10 mouse cellular contexts compared by ENCODE assay signal in genomic region chr4:119903328-119903727, GRCm38 (mm10).
A peak's percentile ranks its signal among the peaks of the same experiment; 100 is the strongest.
DNase-seq lines count a peak whose midpoint lies in the region; ATAC-seq lines count a peak whose summit lies in the region.
"Had no signal": no experiment of that assay in that cellular context is flagged by ENCODE, and none has a peak within 500 bp of the region (broad histone marks: within the 10 kb centered on the region; RNA-seq: fewer than 3 reads in every experiment).

No protein-coding gene starts in this region.

- H3K27ac ChIP-seq in neural tube, embryonic 13.5 days (replicated peaks), result no peak overlapping the region
- H3K27ac ChIP-seq in intestine, embryonic 16.5 days (ENCODE audit: low read length), result no peak overlapping the region
- H3K27ac ChIP-seq in kidney, embryonic 16.5 days (ENCODE audit: low read length), result no peak overlapping the region

- no peak overlapping the region for H3K9ac ChIP-seq in neural tube, embryonic 13.5 days
- H3K9ac ChIP-seq in intestine, embryonic 16.5 days (ENCODE audit: low read depth, low read length), result no peak overlapping the region
- H3K9ac ChIP-seq in kidney, embryonic 16.5 days (replicated peaks; ENCODE audit: low read length), result no peak overlapping the region

- peak; percentile 47 for DNase-seq in gastrocnemius, postnatal 10 days
- no peak for DNase-seq in gastrocnemius, adult 8-10 months (ENCODE audit: low spot score in 2 of 2)
- DNase-seq in neural tube, embryonic 10.5 days (ENCODE audit: extremely low spot score, low spot score), result no peak
- peak; percentile 72 for DNase-seq in retina, postnatal 1 day
- DNase-seq in thymus, postnatal 10 days (ENCODE audit: low spot score in 2 of 2), result no peak

- ATAC-seq in neural tube, embryonic 13.5 days (ENCODE audit: low read depth), result 0 out of 2 replicates have a peak, but pooled peaks have one; percentile 51
- peak; percentile 55 for ATAC-seq in intestine, embryonic 16.5 days
- ATAC-seq in kidney, embryonic 16.5 days (ENCODE audit: low FRiP score, low TSS enrichment), result no peak

- no peaks in the 10 kb centered on the region for H3K9me3 ChIP-seq in neural tube, embryonic 13.5 days
- H3K9me3 ChIP-seq in intestine, embryonic 16.5 days (ENCODE audit: control insufficient read depth, low read length), result no peaks in the 10 kb centered on the region
- H3K9me3 ChIP-seq in kidney, embryonic 16.5 days (ENCODE audit: low read length), result no peaks in the 10 kb centered on the region

- H3K4me2 ChIP-seq in neural tube, embryonic 13.5 days, result no peak overlapping the region
- no peak overlapping the region for H3K4me2 ChIP-seq in intestine, embryonic 16.5 days (ENCODE audit: low read depth, low read length)
- H3K4me2 ChIP-seq in kidney, embryonic 16.5 days (replicated peaks; ENCODE audit: low read depth, low read length), result no peak overlapping the region
- H3K4me2 ChIP-seq: liver, embryonic 11.5 days had no signal

- peaks cover 20% of the 10 kb centered on the region for H3K4me1 ChIP-seq in neural tube, embryonic 13.5 days (replicated peaks)
- H3K4me1 ChIP-seq in intestine, embryonic 16.5 days (ENCODE audit: control insufficient read depth, insufficient read depth, low read length), result no peaks in the 10 kb centered on the region
- no peaks in the 10 kb centered on the region for H3K4me1 ChIP-seq in kidney, embryonic 16.5 days (ENCODE audit: insufficient read depth, low read length)

- no peaks in the 10 kb centered on the region for H3K27me3 ChIP-seq in neural tube, embryonic 13.5 days
- H3K27me3 ChIP-seq in intestine, embryonic 16.5 days (replicated peaks; ENCODE audit: control insufficient read depth, insufficient read depth, low read length), result no peaks in the 10 kb centered on the region
- H3K27me3 ChIP-seq in kidney, embryonic 16.5 days (ENCODE audit: insufficient read depth, low read length), result no peaks in the 10 kb centered on the region; the same call in 1 of the 2 replicates

- H3K36me3 ChIP-seq in neural tube, embryonic 13.5 days, result no peaks in the 10 kb centered on the region
- no peaks in the 10 kb centered on the region for H3K36me3 ChIP-seq in intestine, embryonic 16.5 days (ENCODE audit: control insufficient read depth, insufficient read depth, low read length)
- no peaks in the 10 kb centered on the region for H3K36me3 ChIP-seq in kidney, embryonic 16.5 days (ENCODE audit: insufficient read depth, low read length)

- H3K4me3 ChIP-seq in neural tube, embryonic 13.5 days, result no peak overlapping the region
- H3K4me3 ChIP-seq in intestine, embryonic 16.5 days (ENCODE audit: low read length), result no peak overlapping the region
- H3K4me3 ChIP-seq in kidney, embryonic 16.5 days (ENCODE audit: low read length), result no peak overlapping the region
- H3K4me3 ChIP-seq: myocyte had no signal

Comparison
In these comparisons a context has a peak if more than half of its experiments do, and no peak if none do; other contexts are left out.
1. DNase-seq: peak in gastrocnemius, postnatal 10 days (single experiment) and retina, postnatal 1 day (single experiment); none in gastrocnemius, adult 8-10 months (0 of 2), neural tube, embryonic 10.5 days (single experiment) and thymus, postnatal 10 days (0 of 2).